Mouse (Mus musculus) spleen, adult 2 months (tissue): ENCODE data around the gene Gm21992.

Experiments
- CTCF ChIP-seq: fragments of 200-500 bp; IDR thresholded peaks from 2 replicates; pipeline ENCODE4 v1.5.1; 2011; ENCODE audit warnings: mild to moderate bottlenecking, inconsistent platforms; ENCODE audit not compliant: insufficient read depth, insufficient read length, insufficient replicate concordance; ENCODE audit errors: extremely low read depth
- POLR2A ChIP-seq: fragments of 200-500 bp; IDR thresholded peaks from 2 replicates; pipeline ENCODE4 v1.6.1; 2011; ENCODE audit warnings: low read depth, low read length, inconsistent platforms

- TF ChIP-seq CTCF, result no peak
- no peak for TF ChIP-seq POLR2A
Measured at GRCm38 (mm10) chr19:4855951-4856350, 44.5 kb upstream of the Gm21992 start.
